Mouse (Mus musculus) heart, embryonic 12.5 days (tissue): ENCODE measurements around the gene Metap2. TPM values are rescaled to one million over a fixed set of nuclear protein-coding genes. Genes with fewer than 3 reads are reported as not detected.

Source experiments
- ATAC-seq: fragments of 200-750 bp; cut with Nextera tagmentation; 2 replicates; pipeline ENCODE4 v1.8.0; 2017; ENCODE audit warnings: moderate TSS enrichment, moderate library complexity; ENCODE audit not compliant: insufficient number of reproducible peaks, low FRiP score
- H3K27ac ChIP-seq: fragments of 300-500 bp; sonication (generic); 2 replicates; pipeline ENCODE4 v1.5.1; 2016; ENCODE audit warnings: mild to moderate bottlenecking, moderate library complexity; ENCODE audit not compliant: poor library complexity, severe bottlenecking
- H3K27me3 ChIP-seq: fragments of 300-500 bp; sonication (generic); replicated peaks from 2 replicates; pipeline ENCODE4 v1.6.1; 2016; ENCODE audit warnings: mild to moderate bottlenecking, moderate library complexity
- H3K36me3 ChIP-seq: fragments of 300-500 bp; sonication (generic); 2 replicates; pipeline ENCODE4 v1.6.1; 2016; ENCODE audit warnings: mild to moderate bottlenecking, moderate library complexity
- H3K4me1 ChIP-seq: fragments of 300-500 bp; sonication (generic); replicated peaks from 2 replicates; pipeline ENCODE4 v1.6.1; 2016; ENCODE audit warnings: mild to moderate bottlenecking
- H3K4me2 ChIP-seq: fragments of 300-500 bp; sonication (generic); 2 replicates; pipeline ENCODE4 v1.6.1; 2016; ENCODE audit warnings: mild to moderate bottlenecking, moderate library complexity
- H3K4me3 ChIP-seq: fragments of 300-500 bp; sonication (generic); 2 replicates; pipeline ENCODE4 v1.5.1; 2016; ENCODE audit warnings: mild to moderate bottlenecking
- H3K9ac ChIP-seq: fragments of 300-500 bp; sonication (generic); 2 replicates; pipeline ENCODE4 v1.6.1; 2016; ENCODE audit warnings: mild to moderate bottlenecking, moderate library complexity
- H3K9me3 ChIP-seq: fragments of 300-500 bp; sonication (generic); replicated peaks from 2 replicates; pipeline ENCODE4 v1.6.1; 2016; ENCODE audit warnings: mild to moderate bottlenecking, moderate library complexity
- WGBS: fragments of 180-500 bp; shearing (Covaris S2); methylation state at CpG from one replicate; pipeline ENCODE4 v1.1.7; 2016; 5-methylcytosine and 5-hydroxymethylcytosine counted together
- polyA plus RNA-seq: library from polyadenylated mRNA; unstranded; fragments of >200 nt; fragmentation: Nextera tagmentation; extraction: Ambion mirVana; gene quantifications from 2 replicates; pipeline ENCODE4 v1.2.1, GENCODE M21; 2016

Metap2 gene
- polyA plus RNA-seq, 1 experiment from 2014 or later: 182 TPM

DNA sequence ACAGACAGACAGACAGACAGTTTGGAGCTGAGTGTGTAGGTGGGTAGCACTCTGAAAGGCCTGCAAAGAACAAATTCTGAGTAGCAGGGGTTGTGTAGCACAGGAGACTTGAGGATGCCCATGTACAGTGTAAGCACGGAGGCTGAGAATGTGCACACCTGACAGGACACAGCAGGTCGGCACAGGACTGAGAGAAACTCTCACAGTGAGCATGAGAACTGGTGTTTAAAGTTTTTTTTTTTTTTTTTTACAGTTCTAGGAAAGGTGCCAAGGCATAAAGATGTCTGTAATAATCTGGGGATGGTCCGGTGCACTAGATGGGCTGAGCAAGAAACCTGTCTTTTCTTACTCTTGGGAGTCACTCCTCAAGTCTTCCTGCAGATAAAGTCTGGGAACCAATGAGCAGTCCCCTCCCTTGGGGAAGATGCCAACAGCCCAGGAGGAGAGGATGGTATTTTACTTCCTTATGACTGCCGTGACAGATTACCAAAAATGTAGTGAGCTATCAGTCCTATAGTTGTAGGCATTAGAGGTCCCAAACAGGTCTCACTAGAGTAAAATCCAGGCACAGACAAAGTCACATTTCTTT, 33.4 kb upstream of the Metap2 start:
- peaks cover 18% of the 10 kb centered on the region for H3K4me1 ChIP-seq
- H3K9ac ChIP-seq: no peak overlapping the region
- ATAC-seq: no peak
- H3K4me2 ChIP-seq: no peak overlapping the region
- H3K4me3 ChIP-seq: no peak overlapping the region
- no peaks in the 10 kb centered on the region for H3K36me3 ChIP-seq
- no peak overlapping the region for H3K27ac ChIP-seq
- WGBS: 69% methylated on average over 4 of the region's 4 CpGs
- H3K27me3 ChIP-seq: no peaks in the 10 kb centered on the region
- H3K9me3 ChIP-seq: peaks cover 3% of the 10 kb centered on the region; the same call in 1 of the 2 replicates

- Histone ChIP-seq H3K4me3 (no peak overlapping the region), H3K9ac (no peak overlapping the region), H3K36me3 (no peaks in the 10 kb centered on the region), H3K4me1 (no peaks in the 10 kb centered on the region), H3K9me3 (peaks cover 3% of the 10 kb centered on the region; the same call in 1 of the 2 replicates), H3K27ac (no peak overlapping the region), H3K27me3 (no peaks in the 10 kb centered on the region), H3K4me2 (no peak overlapping the region)
- ATAC-seq: no peak
- WGBS: 67% methylated on average over 5 of the region's 5 CpGs
These were observed 27.8 kb upstream of the Metap2 start for GRCm38 (mm10) chr10:93924666-93925065.

- H3K27ac ChIP-seq: no peak overlapping the region
- H3K27me3 ChIP-seq: no peaks in the 10 kb centered on the region
- no peak overlapping the region for H3K4me3 ChIP-seq
- H3K36me3 ChIP-seq: no peaks in the 10 kb centered on the region
- no peak overlapping the region for H3K9ac ChIP-seq
- H3K4me1 ChIP-seq: peaks cover 21% of the 10 kb centered on the region
- no peak overlapping the region for H3K4me2 ChIP-seq
- ATAC-seq: no peak
- H3K9me3 ChIP-seq: no peaks in the 10 kb centered on the region
- 84% methylated on average over 4 of the region's 4 CpGs for WGBS
These were observed 24.3 kb upstream of the Metap2 start for GRCm38 (mm10) chr10:93921160-93921559.

DNA sequence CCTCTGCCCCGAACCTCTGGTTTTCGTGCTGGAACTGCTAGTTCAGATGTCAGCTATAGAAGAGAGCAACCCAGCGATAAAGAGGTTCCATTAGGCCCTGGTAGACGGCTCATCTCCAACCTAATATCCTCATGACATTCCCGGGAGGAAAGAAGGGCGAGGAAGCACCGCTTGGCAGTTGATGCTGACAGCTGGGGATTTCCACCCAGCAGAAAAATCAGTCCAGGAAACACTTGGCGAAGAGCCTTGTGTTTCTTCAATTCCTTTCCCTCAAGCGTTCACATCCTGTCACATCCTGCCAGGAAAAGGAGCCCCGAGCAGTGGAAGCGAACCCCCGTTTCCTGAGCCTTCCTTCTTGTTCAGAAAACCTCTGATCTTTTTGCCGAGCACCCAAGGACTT, 22.3 kb upstream of the Metap2 start:
- Histone ChIP-seq H3K36me3 (no peaks in the 10 kb centered on the region), H3K4me1 (peaks cover 21% of the 10 kb centered on the region), H3K27me3 (no peaks in the 10 kb centered on the region), H3K4me2 (peak overlapping the region; percentile 56), H3K9ac (no peak overlapping the region; the same call in 1 of the 2 replicates), H3K9me3 (no peaks in the 10 kb centered on the region), H3K27ac (peak overlapping the region; percentile 88), H3K4me3 (no peak overlapping the region)
- WGBS: 41% methylated on average over 13 of the region's 13 CpGs
- no peak for ATAC-seq

- peak overlapping the region; percentile 56 for H3K4me2 ChIP-seq
- H3K4me3 ChIP-seq: no peak overlapping the region
- peak overlapping the region; percentile 88 for H3K27ac ChIP-seq
These were observed 21.8 kb upstream of the Metap2 start for GRCm38 (mm10) chr10:93918701-93919100.

DNA sequence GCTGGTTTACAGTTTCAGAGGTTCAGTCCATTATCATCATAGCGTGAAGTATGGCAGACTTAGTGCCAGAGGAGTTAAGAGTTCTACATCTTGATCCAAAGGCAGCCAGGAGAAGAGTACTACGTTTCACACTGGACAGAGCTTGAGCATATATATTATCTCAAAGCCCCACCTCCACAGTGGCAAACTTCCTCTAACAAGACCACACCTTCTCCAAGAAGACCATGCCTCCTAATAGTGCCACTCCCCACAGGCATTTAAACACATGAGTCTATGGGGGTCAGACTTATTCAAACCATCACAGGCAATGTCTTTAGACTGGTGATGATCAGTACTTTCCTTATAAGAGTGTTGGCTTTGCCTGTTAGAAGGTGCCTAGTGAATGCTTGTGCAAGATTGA, 21.2 kb upstream of the Metap2 start:
- peak overlapping the region; percentile 88; the same call in 1 of the 2 replicates for H3K27ac ChIP-seq
- H3K27me3 ChIP-seq: no peaks in the 10 kb centered on the region
- no peak overlapping the region for H3K4me2 ChIP-seq
- H3K9ac ChIP-seq: no peak overlapping the region
- peaks cover 21% of the 10 kb centered on the region for H3K4me1 ChIP-seq
- no peaks in the 10 kb centered on the region for H3K9me3 ChIP-seq
- ATAC-seq: no peak
- no peaks in the 10 kb centered on the region for H3K36me3 ChIP-seq
- WGBS: 71% methylated on average over 2 of the region's 2 CpGs
- H3K4me3 ChIP-seq: no peak overlapping the region

More at GRCm38 (mm10) chr10:93918701-93919100, 21.8 kb upstream of the Metap2 start:
- H3K4me1 ChIP-seq: peaks cover 21% of the 10 kb centered on the region
- H3K36me3 ChIP-seq: no peaks in the 10 kb centered on the region
- ATAC-seq: peak; percentile 43; the same call in 1 of the 2 replicates
- no peaks in the 10 kb centered on the region for H3K27me3 ChIP-seq
- WGBS: 18% methylated on average over 6 of the region's 6 CpGs
- H3K9ac ChIP-seq: no peak overlapping the region; the same call in 1 of the 2 replicates
- H3K9me3 ChIP-seq: no peaks in the 10 kb centered on the region

- no peak overlapping the region for H3K9ac ChIP-seq
- no peaks in the 10 kb centered on the region for H3K9me3 ChIP-seq
- H3K27me3 ChIP-seq: no peaks in the 10 kb centered on the region
- 85% methylated on average over 2 of the region's 2 CpGs for WGBS
- H3K36me3 ChIP-seq: no peaks in the 10 kb centered on the region
- no peak overlapping the region for H3K4me3 ChIP-seq
- H3K27ac ChIP-seq: no peak overlapping the region
- ATAC-seq: no peak
- no peak overlapping the region for H3K4me2 ChIP-seq
- peaks cover 21% of the 10 kb centered on the region for H3K4me1 ChIP-seq
These were observed 19.9 kb upstream of the Metap2 start for GRCm38 (mm10) chr10:93916778-93917177.

- Histone ChIP-seq H3K9ac (no peak overlapping the region), H3K4me2 (no peak overlapping the region), H3K27ac (no peak overlapping the region), H3K9me3 (no peaks in the 10 kb centered on the region), H3K36me3 (no peaks in the 10 kb centered on the region), H3K27me3 (no peaks in the 10 kb centered on the region), H3K4me3 (no peak overlapping the region), H3K4me1 (peaks cover 21% of the 10 kb centered on the region)
- no peak for ATAC-seq
- 55% methylated on average over 11 of the region's 11 CpGs for WGBS
These were observed 18.8 kb upstream of the Metap2 start for GRCm38 (mm10) chr10:93915531-93916275.

- Histone ChIP-seq H3K4me3 (no peak overlapping the region), H3K36me3 (no peaks in the 10 kb centered on the region), H3K27me3 (no peaks in the 10 kb centered on the region), H3K9ac (no peak overlapping the region), H3K9me3 (no peaks in the 10 kb centered on the region), H3K4me1 (peaks cover 11% of the 10 kb centered on the region), H3K4me2 (no peak overlapping the region), H3K27ac (no peak overlapping the region)
- no peak for ATAC-seq
- 81% methylated on average over 5 of the region's 5 CpGs for WGBS
These were observed 16.6 kb upstream of the Metap2 start for GRCm38 (mm10) chr10:93913525-93913924.

- Histone ChIP-seq H3K9ac (no peak overlapping the region), H3K9me3 (no peaks in the 10 kb centered on the region), H3K27me3 (no peaks in the 10 kb centered on the region), H3K27ac (no peak overlapping the region), H3K36me3 (no peaks in the 10 kb centered on the region), H3K4me1 (peaks cover 5% of the 10 kb centered on the region), H3K4me2 (no peak overlapping the region), H3K4me3 (no peak overlapping the region)
- ATAC-seq: no peak
- 71% methylated on average over 1 of the region's 1 CpGs for WGBS
These were observed 16.0 kb upstream of the Metap2 start for GRCm38 (mm10) chr10:93912917-93913316.

DNA sequence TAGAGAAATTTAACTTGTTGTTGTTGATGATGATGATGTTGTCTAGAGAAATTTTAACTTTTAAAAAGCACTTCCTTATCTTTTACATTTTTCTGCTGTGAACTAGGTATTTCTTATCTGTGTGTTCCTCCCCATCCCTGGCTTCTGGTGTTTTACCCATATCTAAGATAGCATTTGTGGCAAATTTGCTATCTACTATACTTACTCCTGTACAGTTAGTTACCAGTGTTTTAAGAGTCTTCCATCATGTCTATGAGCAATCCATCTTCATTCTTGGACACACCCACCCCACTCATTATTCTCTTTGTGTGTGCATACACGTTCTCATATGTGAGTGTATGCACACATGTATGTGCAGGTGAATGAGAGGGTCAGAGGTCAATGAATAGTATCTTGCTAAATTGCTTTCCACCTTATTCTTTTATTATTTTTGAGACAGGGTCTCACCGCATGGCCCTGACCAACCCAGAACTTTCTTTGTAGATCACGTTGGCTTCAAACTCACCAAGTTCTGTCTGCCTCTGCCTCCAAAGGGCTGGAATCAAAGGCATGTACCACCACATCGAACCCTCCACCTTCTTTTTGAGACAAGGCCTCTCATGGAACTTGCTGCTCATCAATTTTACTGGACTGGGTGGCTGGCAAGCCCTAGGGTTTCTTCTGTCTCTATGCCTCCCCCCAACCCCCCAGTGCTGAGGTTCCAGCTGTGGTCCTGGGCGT, 15.4 kb upstream of the Metap2 start:
- Histone ChIP-seq H3K36me3 (no peaks in the 10 kb centered on the region), H3K4me1 (no peaks in the 10 kb centered on the region), H3K9ac (no peak overlapping the region), H3K4me3 (no peak overlapping the region), H3K27ac (no peak overlapping the region), H3K27me3 (no peaks in the 10 kb centered on the region), H3K9me3 (no peaks in the 10 kb centered on the region), H3K4me2 (no peak overlapping the region)
- ATAC-seq: no peak
- WGBS: 84% methylated on average over 5 of the region's 5 CpGs
